Mouse (Mus musculus) embryo, embryonic 9.5 days (tissue): ENCODE data around the gene Stpg1.

Experiments
- DNase-seq: peaks from one replicate; pipeline ENCODE4 v3.0.0-alpha.2; 2017; ENCODE audit errors: extremely low spot score

Gene Stpg1

DNA sequence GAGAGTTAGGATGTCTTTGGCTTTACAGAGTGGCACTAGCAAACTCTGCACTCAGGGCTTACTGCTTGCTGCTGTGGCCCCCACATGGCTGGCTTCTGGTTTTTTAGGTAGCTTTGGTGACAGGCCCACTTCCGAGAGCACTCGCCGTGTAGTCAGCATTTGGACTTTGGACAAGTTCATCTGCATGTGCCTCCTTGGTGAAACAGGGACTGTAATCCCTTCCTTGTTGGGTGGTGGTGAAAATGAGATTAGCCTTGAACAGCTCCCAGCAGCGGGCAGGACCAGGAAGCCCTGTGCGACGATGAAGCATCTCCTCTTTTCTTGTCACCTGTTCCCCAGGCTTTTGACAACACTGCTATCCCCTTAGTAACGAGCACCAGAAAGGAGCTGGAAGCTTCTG, 19.3 kb downstream of the Stpg1 start:
- no peak for DNase-seq

DNA sequence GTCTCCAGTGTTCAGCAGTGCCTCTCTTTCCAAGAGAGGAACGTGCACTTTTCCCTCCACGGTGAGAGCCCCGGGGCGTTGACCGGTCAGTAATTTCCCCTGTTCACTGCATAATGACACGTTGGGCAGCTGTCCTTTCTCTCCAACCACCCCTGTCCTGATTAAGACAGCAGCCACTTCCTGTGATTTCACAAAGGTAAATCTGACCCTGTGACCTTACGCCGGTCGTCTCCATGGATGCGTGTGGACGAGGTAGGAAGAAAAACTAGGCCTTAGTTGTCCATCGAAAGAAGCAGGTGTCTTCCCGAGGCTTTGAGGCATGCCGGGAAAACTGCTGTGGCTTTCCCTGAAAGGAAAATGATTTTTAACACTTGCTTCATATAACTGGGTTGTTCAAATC, 20.3 kb downstream of the Stpg1 start:
- DNase-seq = no peak

DNA sequence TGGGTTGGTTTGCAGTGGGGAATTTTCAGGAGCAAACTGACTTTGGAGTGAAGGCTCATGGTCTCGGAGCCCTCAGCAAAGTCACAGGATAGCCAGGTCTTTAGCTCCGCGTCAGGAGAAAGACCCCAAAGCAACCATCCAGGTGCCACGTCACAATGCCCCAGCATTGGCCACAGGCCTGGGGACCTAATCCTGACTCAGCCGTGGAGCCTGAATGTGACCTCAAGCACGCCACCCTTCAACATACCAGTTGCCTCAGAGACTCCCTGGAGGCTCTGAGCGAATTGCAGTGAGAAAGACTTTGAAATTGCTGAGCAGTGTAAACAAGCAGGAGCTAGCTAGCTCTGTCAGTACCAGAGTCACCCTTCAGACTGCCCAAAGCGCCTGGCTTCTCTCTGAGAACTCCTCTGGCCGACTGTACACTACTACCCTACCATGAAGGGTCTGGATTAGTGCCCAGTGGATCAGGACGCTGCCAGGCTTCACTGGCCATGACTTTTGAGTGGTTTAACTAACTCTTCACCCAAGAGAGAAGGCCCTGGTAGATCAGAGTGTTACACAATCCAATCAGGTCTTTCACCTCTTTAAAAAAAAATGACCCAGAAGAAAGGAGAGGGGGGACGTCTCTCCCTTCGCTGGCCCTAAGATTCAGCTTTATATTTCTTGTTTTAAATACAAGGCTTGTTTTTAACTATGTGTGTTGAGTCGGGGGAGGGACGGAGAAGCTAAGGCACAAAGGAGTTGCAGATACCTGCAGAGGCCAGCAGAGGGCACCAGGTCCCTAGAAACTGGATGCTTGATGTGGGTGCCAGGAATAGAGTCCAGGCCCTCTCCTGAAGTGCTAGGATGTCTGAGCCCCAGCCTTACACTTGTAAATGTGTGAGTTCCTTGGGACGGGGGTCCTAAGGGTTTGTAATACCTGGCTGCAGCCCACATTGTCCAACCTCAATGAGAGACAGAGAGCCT, 22.0 kb downstream of the Stpg1 start:
- peak; percentile 60 for DNase-seq

GRCm38 (mm10) chr4:135518135-135518534, 23.5 kb downstream of the Stpg1 start:
- no peak for DNase-seq

GRCm38 (mm10) chr4:135520421-135520820, 25.8 kb downstream of the Stpg1 start:
- no peak for DNase-seq

DNA sequence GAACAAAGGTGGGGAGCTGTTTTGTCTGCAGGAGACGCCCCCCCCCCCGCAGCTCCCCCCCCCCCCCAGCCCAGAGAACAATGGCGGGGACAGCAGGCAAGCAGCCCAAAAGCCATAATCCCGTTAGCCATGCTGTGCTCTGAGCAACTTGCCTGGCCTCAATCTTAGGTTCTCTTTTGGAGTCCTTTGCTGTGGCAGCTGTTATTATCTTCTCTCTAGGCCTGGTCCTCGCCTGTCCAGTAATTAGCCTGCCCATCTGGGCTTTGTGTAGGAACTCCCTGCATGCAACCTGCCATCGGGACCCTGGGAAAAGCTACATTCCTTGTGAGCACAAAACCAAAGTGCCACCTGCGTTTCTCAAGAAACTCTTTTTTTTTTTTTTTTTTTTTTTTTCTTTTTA, 29.3 kb downstream of the Stpg1 start:
- no peak for DNase-seq

DNA sequence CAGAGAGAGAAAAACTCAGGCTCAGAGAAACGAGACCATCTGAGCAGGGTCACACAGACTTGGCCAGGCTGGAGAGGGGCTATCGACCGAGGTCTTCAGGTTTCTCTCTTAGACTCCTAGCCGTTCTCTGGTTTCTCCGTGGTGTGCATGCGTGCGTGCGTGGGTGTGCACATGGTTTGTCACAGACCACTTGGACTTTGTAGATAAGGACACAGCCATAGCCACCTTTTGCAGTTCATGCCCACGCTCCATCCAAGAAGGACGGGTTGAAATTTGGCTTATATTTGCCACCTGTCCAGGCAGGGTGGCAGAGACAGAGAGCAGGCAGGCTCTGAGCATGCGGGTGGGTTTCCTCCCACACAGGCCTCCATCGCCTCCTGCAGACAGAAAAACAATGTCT, 30.5 kb downstream of the Stpg1 start:
- no peak for DNase-seq

- no peak for DNase-seq
Observed at GRCm38 (mm10) chr4:135526039-135526710, 31.6 kb downstream of the Stpg1 start.

- no peak for DNase-seq
Observed at GRCm38 (mm10) chr4:135530270-135530669, 35.7 kb downstream of the Stpg1 start.

DNA sequence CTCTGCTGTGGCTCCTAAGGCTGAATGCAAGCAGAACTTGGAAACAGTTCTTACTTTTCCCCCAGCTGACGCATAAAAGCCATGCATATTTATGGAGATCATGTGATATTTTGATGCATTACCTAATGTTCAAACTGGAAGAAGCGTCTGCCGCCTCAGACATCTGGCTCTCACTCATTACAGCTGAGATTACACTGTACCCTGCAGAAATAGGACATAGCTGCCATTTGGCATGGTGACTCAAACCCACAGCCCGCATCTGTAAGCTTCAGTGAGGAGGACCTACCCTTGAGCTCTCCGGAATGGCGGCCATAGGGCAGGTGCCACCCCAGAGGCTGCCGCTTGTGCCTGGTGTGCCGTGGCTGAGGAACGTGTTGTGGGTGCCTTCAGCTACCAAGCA, 36.6 kb downstream of the Stpg1 start:
- DNase-seq = no peak

- DNase-seq = no peak
Observed at GRCm38 (mm10) chr4:135531771-135532613, 37.4 kb downstream of the Stpg1 start.

DNA sequence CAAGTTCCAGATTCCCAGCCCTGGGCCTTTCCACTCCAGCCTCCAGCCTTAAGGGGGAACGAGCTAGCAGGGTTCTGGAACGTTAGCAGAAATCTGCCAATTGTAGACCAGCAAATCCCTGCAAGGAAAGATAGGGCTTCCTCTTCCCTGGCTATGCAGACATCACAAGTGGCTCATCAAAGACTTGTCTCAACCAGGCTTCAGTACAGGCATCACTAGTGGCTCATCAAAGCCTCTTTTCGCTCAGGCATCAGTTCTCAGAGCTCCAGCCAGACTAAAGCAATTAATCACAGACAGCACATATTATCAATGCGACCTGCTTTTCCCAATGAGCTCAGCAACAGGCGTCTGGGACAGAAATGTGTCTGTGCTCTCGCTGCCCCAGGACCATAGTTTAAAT, 38.4 kb downstream of the Stpg1 start:
- DNase-seq = no peak

GRCm38 (mm10) chr4:135535021-135535420, 40.4 kb downstream of the Stpg1 start:
- no peak for DNase-seq

- DNase-seq = no peak
Observed at GRCm38 (mm10) chr4:135539056-135539455, 44.5 kb downstream of the Stpg1 start.

DNA sequence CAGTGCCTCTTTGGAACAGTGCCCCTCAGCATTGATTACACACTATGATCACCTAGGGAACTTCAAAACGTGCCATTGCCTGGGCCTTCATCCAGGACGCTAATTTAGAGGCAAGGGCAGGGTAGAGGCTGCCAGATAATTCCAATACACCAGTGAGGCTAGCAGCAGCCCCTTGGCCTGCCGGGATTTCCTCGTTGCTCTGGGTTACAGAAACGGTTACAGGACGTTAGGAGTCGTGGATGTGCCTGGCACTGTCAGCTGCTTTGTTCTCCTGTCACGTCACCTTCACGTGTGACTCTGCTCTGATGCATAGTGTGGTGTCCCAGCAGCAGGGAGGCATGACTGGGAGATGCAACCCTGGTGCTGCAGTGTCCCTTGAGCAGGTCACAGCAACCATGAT, 45.5 kb downstream of the Stpg1 start:
- no peak for DNase-seq

GRCm38 (mm10) chr4:135544284-135544683, 49.7 kb downstream of the Stpg1 start:
- DNase-seq = no peak

DNA sequence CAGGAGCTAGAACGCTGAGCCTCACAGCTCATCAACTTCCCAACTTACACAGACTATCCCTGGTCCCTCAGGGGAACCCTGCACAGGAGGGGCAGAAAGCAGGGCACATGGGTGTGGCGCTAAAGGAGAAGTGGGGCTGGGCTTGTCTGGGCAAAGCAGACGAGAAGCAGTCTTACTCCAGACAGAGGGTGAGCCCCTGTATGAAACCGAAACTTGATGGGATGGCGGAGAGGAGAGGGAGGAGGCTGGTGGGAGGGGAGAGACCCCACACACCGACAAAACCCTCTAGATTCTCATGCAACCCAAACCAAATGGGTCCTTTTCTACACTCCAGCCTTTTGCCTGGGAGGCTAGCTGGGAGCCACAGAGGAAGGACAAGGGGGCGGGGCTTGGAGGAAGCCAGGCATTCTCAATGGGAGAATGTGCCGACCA, 50.5 kb downstream of the Stpg1 start:
- no peak for DNase-seq

- DNase-seq = no peak
Observed at GRCm38 (mm10) chr4:135546008-135546407, 51.4 kb downstream of the Stpg1 start.

- no peak for DNase-seq
Observed at GRCm38 (mm10) chr4:135546793-135547192, 52.2 kb downstream of the Stpg1 start.

GRCm38 (mm10) chr4:135547551-135547950, 53.0 kb downstream of the Stpg1 start:
- no peak for DNase-seq

DNA sequence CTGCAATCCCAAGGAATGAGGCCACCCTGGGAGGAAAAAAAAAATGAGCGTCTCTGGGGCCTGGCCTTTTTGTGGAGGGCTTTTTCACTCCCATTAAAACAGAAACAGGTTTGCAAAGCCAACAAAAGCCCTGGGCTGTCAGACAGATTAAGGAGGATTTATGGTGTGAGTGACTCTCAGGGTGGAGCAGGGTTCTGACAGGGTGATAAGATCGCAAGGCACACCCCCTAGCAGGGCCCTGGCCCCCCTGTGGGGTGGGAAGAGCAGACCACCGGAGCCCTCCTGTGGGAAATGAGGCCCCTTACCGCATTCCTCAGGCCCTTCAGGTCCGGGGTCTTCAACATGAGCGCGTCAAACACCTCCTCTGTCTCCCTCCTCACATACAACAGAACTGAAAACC, 53.5 kb downstream of the Stpg1 start:
- DNase-seq = peak; percentile 59

DNA sequence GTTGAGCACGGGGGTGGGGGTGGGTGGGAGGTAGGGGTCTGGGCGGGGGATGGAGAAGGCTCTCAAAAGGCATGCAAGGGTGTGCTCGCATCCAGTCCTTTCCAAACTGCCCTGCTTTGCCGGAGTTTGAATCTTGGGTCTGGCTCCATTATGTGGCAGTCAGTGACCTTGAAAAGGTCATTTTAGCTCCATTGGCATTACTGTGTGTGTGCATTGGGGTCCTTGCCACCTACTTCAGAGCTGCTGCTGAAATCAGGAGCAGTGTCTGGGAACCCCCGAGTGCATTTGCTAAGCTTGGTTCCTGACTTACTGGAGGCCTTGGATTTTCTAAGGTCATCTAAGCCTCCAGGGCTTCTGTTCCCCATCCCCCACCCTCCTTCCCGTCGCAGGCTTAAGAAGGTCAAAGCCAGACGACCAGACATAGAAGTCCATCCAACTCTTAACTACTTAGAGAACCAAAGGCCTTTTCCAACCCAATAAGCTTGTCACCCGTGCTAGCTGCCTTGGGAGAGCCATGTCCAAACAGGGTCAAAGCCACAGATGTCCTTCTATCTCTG, 54.0 kb downstream of the Stpg1 start:
- peak; percentile 6 for DNase-seq
